Mouse (Mus musculus) small intestine, adult 2 months (tissue): Measurements from ENCODE around the gene Cuedc1. TPM values are rescaled to one million over a fixed set of nuclear protein-coding genes. Genes with fewer than 3 reads are reported as not detected.
A peak's percentile ranks its signal among the peaks of the same experiment; 100 is the strongest.

Experiments
- H3K27ac ChIP-seq: fragments of 200-500 bp; 2 replicates; pipeline ENCODE4 v1.5.1; 2012; ENCODE audit warnings: low read depth, low read length, control low read depth, inconsistent platforms; ENCODE audit not compliant: insufficient read depth
- H3K27me3 ChIP-seq: fragments of 200-500 bp; 2 replicates; pipeline ENCODE4 v1.6.1; 2012; ENCODE audit warnings: mild to moderate bottlenecking, moderate library complexity, low read length, inconsistent platforms; ENCODE audit not compliant: control insufficient read depth, insufficient read depth
- H3K36me3 ChIP-seq: fragments of 200-500 bp; 2 replicates; pipeline ENCODE4 v1.6.1; 2012; ENCODE audit warnings: mild to moderate bottlenecking, low read length, control low read depth, inconsistent platforms; ENCODE audit not compliant: control insufficient read depth, insufficient read depth
- H3K4me1 ChIP-seq: fragments of 200-500 bp; 2 replicates; pipeline ENCODE4 v1.6.1; 2012; ENCODE audit warnings: low read length, inconsistent platforms, mixed read lengths; ENCODE audit not compliant: control insufficient read depth, insufficient read depth, insufficient read length
- H3K4me3 ChIP-seq: fragments of 200-500 bp; 2 replicates; pipeline ENCODE4 v1.5.1; 2012; ENCODE audit warnings: low read depth, mild to moderate bottlenecking, control low read depth, inconsistent platforms, low read length, moderate library complexity
- CTCF ChIP-seq: fragments of 200-500 bp; IDR thresholded peaks from 2 replicates; pipeline ENCODE4 v1.5.1; 2012; ENCODE audit warnings: low read depth, mild to moderate bottlenecking, control low read depth, inconsistent platforms, low read length, moderate library complexity, mixed read lengths; ENCODE audit not compliant: insufficient replicate concordance, insufficient read length; ENCODE audit errors: extremely low read depth
- POLR2A ChIP-seq: fragments of 200-500 bp; IDR thresholded peaks from 2 replicates; pipeline ENCODE4 v1.6.1; 2012; ENCODE audit warnings: low read depth, mild to moderate bottlenecking, control low read depth, inconsistent platforms, low read length, moderate library complexity
- WGBS: fragments of 180-500 bp; shearing (Covaris S2); methylation state at CpG from one replicate; pipeline ENCODE4 v1.1.7; 2018; 5-methylcytosine and 5-hydroxymethylcytosine counted together
- polyA plus RNA-seq: library from polyadenylated mRNA; depleted of rRNA; stranded (reverse); fragments of >200 nt; gene quantifications from 2 replicates; pipeline ENCODE4 v1.2.3, GENCODE M21; 2012

The Cuedc1 gene
- polyA plus RNA-seq, 1 experiment, result 13.3 TPM

DNA sequence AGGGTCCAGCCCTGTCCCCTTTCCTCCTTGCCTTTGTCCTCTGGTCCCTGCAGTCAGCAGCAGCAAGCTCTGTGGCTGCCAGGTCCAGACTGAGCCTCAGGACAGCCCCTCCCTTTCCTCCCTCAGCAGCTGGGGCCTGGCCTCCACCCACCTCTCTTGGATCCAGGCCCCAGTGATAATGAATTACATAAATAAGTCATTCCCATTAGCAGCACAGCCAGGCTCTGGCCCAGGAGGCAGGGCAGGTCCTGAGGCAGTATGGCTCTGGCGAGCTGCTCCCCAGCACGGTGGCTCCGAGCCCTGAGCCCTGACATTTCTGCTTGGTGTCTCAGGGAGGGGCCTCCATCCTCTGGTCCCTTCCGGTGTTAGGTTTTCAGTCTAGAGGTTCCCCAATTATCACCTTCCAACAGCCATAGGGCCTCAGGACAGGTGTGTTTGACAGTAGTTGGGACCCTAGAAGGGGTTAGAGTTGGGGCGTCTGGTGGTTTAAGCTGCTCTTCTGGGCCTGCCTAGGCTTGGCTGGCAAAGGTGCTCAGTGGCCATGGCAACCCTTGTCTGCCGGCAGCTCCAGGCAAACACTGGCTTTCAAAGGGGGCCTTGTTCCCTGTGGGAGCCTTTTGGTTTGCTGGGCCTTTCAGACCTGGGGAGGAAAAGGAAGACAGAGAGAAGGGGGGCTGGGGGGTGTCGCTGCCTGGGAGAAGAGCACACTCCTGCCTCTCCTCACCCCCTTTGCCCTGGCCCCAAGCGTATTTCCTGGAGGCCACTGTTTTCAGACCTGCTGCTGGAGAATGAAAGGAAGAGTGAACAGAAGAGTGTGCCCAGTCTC lies 21.2 kb downstream of the Cuedc1 start:
- Histone ChIP-seq H3K36me3 (no peaks in the 10 kb centered on the region), H3K4me3 (no peak overlapping the region), H3K27ac (peak overlapping the region; percentile 85), H3K27me3 (no peaks in the 10 kb centered on the region), H3K4me1 (peaks cover 25% of the 10 kb centered on the region)
- TF ChIP-seq CTCF, result no peak
- WGBS, result 18% methylated on average over 8 of the region's 8 CpGs

- no peak overlapping the region for H3K27ac ChIP-seq
- H3K4me3 ChIP-seq, result no peak overlapping the region
- no peaks in the 10 kb centered on the region for H3K27me3 ChIP-seq
- no peak for TF ChIP-seq POLR2A
- TF ChIP-seq CTCF, result no peak
- no peaks in the 10 kb centered on the region for H3K36me3 ChIP-seq
- 79% methylated on average over 5 of the region's 5 CpGs for WGBS
- H3K4me1 ChIP-seq, result peaks cover 14% of the 10 kb centered on the region
Observed at GRCm38 (mm10) chr11:88122545-88122944, 24.7 kb downstream of the Cuedc1 start.

- H3K27me3 ChIP-seq, result no peaks in the 10 kb centered on the region
- TF ChIP-seq CTCF (no peak), POLR2A (no peak)
Observed at GRCm38 (mm10) chr11:88123021-88123420, 25.2 kb downstream of the Cuedc1 start.

GRCm38 (mm10) chr11:88123731-88124130 lies 25.9 kb downstream of the Cuedc1 start:
- no peak overlapping the region for H3K27ac ChIP-seq
- H3K36me3 ChIP-seq, result no peaks in the 10 kb centered on the region
- no peaks in the 10 kb centered on the region for H3K27me3 ChIP-seq
- WGBS, result 57% methylated on average over 6 of the region's 6 CpGs
- H3K4me3 ChIP-seq, result no peak overlapping the region
- TF ChIP-seq CTCF (no peak), POLR2A (no peak)
- peaks cover 7% of the 10 kb centered on the region for H3K4me1 ChIP-seq

More at GRCm38 (mm10) chr11:88123021-88123420, 25.2 kb downstream of the Cuedc1 start:
- Histone ChIP-seq H3K4me3 (no peak overlapping the region), H3K36me3 (no peaks in the 10 kb centered on the region), H3K4me1 (peaks cover 12% of the 10 kb centered on the region), H3K27ac (no peak overlapping the region)
- WGBS, result 72% methylated on average over 5 of the region's 5 CpGs

GRCm38 (mm10) chr11:88125483-88125882 lies 27.6 kb downstream of the Cuedc1 start:
- WGBS, result 92% methylated on average over 7 of the region's 7 CpGs
- H3K36me3 ChIP-seq, result no peaks in the 10 kb centered on the region
- H3K4me1 ChIP-seq, result no peaks in the 10 kb centered on the region
- TF ChIP-seq CTCF, result no peak
- no peak for TF ChIP-seq POLR2A
- H3K27ac ChIP-seq, result no peak overlapping the region
- no peaks in the 10 kb centered on the region for H3K27me3 ChIP-seq
- H3K4me3 ChIP-seq, result no peak overlapping the region

- H3K27me3 ChIP-seq, result no peaks in the 10 kb centered on the region
- no peak overlapping the region for H3K27ac ChIP-seq
- 39% methylated on average over 5 of the region's 5 CpGs for WGBS
- H3K36me3 ChIP-seq, result no peaks in the 10 kb centered on the region
- H3K4me3 ChIP-seq, result no peak overlapping the region
- no peaks in the 10 kb centered on the region for H3K4me1 ChIP-seq
- no peak for TF ChIP-seq CTCF
- no peak for TF ChIP-seq POLR2A
Observed at GRCm38 (mm10) chr11:88126306-88126793, 28.5 kb downstream of the Cuedc1 start.

DNA sequence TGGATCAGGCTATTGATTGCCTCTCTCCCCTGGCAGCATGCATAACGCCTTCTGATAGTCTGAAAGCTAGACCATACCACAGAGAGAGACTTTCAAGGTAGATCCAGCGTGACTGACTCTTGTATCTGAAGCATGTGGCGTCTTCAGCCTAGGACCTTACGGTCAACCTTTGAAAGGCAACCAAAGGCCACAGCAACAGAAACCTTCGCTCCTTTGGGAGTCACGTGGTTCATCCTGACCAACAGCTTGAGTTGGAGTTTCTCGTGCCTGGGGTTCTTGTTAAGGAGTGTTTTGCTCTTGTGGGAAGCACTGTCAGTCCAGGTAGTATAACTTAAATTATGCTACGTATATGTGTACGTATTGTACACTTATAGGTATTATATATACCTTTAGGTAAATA lies 30.6 kb downstream of the Cuedc1 start:
- Histone ChIP-seq H3K4me3 (no peak overlapping the region), H3K36me3 (no peaks in the 10 kb centered on the region), H3K4me1 (no peaks in the 10 kb centered on the region), H3K27me3 (no peaks in the 10 kb centered on the region), H3K27ac (no peak overlapping the region)
- TF ChIP-seq POLR2A, result no peak
- no peak for TF ChIP-seq CTCF
- 89% methylated on average over 9 of the region's 9 CpGs for WGBS
